Mouse (Mus musculus) G1E (cell line): ENCODE measurements around the gene Dab2.

Source experiments
- CTCF ChIP-seq: IDR thresholded peaks from 2 replicates; pipeline ENCODE4 v1.5.1; 2012; ENCODE audit warnings: low read depth, low read length, inconsistent platforms, mixed read lengths
- GATA1 ChIP-seq: IDR thresholded peaks from 2 replicates; pipeline ENCODE4 v1.6.1; 2012; ENCODE audit warnings: borderline replicate concordance, low read length, inconsistent platforms, mixed read lengths
- TAL1 ChIP-seq: conservative IDR thresholded peaks from 2 replicates; pipeline ENCODE4 v1.6.1; 2012; ENCODE audit warnings: low read depth, low read length, inconsistent platforms, mixed read lengths

GRCm38 (mm10) chr15:6406771-6407170 lies 107.2 kb downstream of the Dab2 start:
- no peak for TF ChIP-seq CTCF
- no peak for TF ChIP-seq GATA1
- TF ChIP-seq TAL1: no peak
